Comparison of ENCODE assay signal across 27 mouse cellular contexts in genomic region chrX:61824330-61824729, GRCm38 (mm10).
DNase-seq lines count a peak whose midpoint lies in the region; ATAC-seq and TF ChIP-seq lines count a peak whose summit lies in the region.
"Had no signal": no experiment of that assay in that cellular context is flagged by ENCODE, and none has a peak within 500 bp of the region (broad histone marks: within the 10 kb centered on the region; RNA-seq: fewer than 3 reads in every experiment).

No protein-coding gene starts in this region.

- no peak for TF ChIP-seq POLR2A in cerebellum, adult 2 months (IDR thresholded peaks at IDR 0.05; ENCODE audit: borderline replicate concordance, insufficient read depth, low read length)

- no peak for TF ChIP-seq CTCF in cerebellum, adult 2 months (IDR thresholded peaks at IDR 0.05; ENCODE audit: borderline replicate concordance, insufficient read depth, low read depth, low read length)

- H3K27ac ChIP-seq in cerebellum, adult 2 months (ENCODE audit: insufficient read depth, low read length) = peak overlapping the region; percentile 13; the same call in 1 of the 2 replicates
- no peak overlapping the region for H3K27ac ChIP-seq in midbrain, embryonic 13.5 days
- no peak overlapping the region for H3K27ac ChIP-seq in midbrain, embryonic 11.5 days (ENCODE audit: low read depth, low read length)
- H3K27ac ChIP-seq: gastrocnemius, adult 2 months; heart, adult 2 months; hindbrain, embryonic 13.5 days; kidney, embryonic 15.5 days; liver, embryonic 14.5 days; macrophage; midbrain, embryonic 15.5 days; neural tube, embryonic 15.5 days had no signal

- no peak overlapping the region for H3K4me3 ChIP-seq in cerebellum, adult 2 months (replicated peaks; ENCODE audit: insufficient read depth, low read depth, low read length)
- H3K4me3 ChIP-seq in midbrain, embryonic 13.5 days (replicated peaks) = no peak overlapping the region
- H3K4me3 ChIP-seq in midbrain, embryonic 11.5 days (ENCODE audit: low read depth, low read length) = no peak overlapping the region
- H3K4me3 ChIP-seq: gastrocnemius, adult 2 months; heart, adult 2 months; heart, embryonic 12.5 days; hindbrain, embryonic 13.5 days; kidney, embryonic 15.5 days; midbrain, embryonic 15.5 days; neural tube, embryonic 15.5 days had no signal

- no peaks in the 10 kb centered on the region for H3K36me3 ChIP-seq in midbrain, embryonic 13.5 days
- no peaks in the 10 kb centered on the region for H3K36me3 ChIP-seq in midbrain, embryonic 11.5 days (ENCODE audit: control insufficient read depth, insufficient read depth, low read length)
- H3K36me3 ChIP-seq: heart, embryonic 12.5 days; hindbrain, embryonic 13.5 days; kidney, embryonic 15.5 days; midbrain, embryonic 15.5 days; neural tube, embryonic 15.5 days had no signal

- ATAC-seq in frontal cortex, adult (ENCODE audit: low TSS enrichment) = peak; percentile 96
- no peak for ATAC-seq in midbrain, embryonic 13.5 days
- ATAC-seq in midbrain, embryonic 11.5 days (ENCODE audit: low FRiP score) = no peak
- ATAC-seq: midbrain, embryonic 15.5 days; Patski had no signal

- no peak overlapping the region for H3K4me2 ChIP-seq in midbrain, embryonic 13.5 days (replicated peaks)
- no peak overlapping the region for H3K4me2 ChIP-seq in midbrain, embryonic 11.5 days
- H3K4me2 ChIP-seq: heart, embryonic 12.5 days; hindbrain, embryonic 13.5 days; kidney, embryonic 15.5 days; midbrain, embryonic 15.5 days; neural tube, embryonic 15.5 days had no signal

- no peak overlapping the region for H3K9ac ChIP-seq in midbrain, embryonic 13.5 days (replicated peaks)
- H3K9ac ChIP-seq in midbrain, embryonic 11.5 days (ENCODE audit: low read length) = no peak overlapping the region
- H3K9ac ChIP-seq: heart, embryonic 12.5 days; hindbrain, embryonic 13.5 days; kidney, embryonic 15.5 days; liver, embryonic 14.5 days; midbrain, embryonic 15.5 days; neural tube, embryonic 15.5 days had no signal

- no peaks in the 10 kb centered on the region for H3K9me3 ChIP-seq in midbrain, embryonic 13.5 days
- no peaks in the 10 kb centered on the region for H3K9me3 ChIP-seq in midbrain, embryonic 11.5 days (ENCODE audit: control insufficient read depth, low read length)
- H3K9me3 ChIP-seq: heart, embryonic 12.5 days; hindbrain, embryonic 13.5 days; kidney, embryonic 15.5 days; midbrain, embryonic 15.5 days; neural tube, embryonic 15.5 days had no signal

- peak; percentile 15 for DNase-seq in cerebellum, adult 11 months
- DNase-seq in cerebellum, adult 11-12 months = no peak
- DNase-seq in frontal cortex, postnatal 10 days (ENCODE audit: low spot score in 2 of 2) = no peak
- DNase-seq in cerebellum, adult 2 months = peak in 1 of 2 experiments; percentile 53
- DNase-seq in cerebellum, postnatal 14 days = peak; percentile 4 to 22
- no peak for DNase-seq in midbrain, embryonic 11.5 days (ENCODE audit: low spot score, missing footprints)
- DNase-seq: adrenal gland, postnatal 14 days; gastrocnemius, adult 2 months; gastrocnemius, postnatal 36 days; heart, adult 2 months; heart, postnatal 4 days; kidney, adult 11 months; kidney, postnatal 25 days; liver; lung, adult 2 months; lung, postnatal 10 days; retina, postnatal 1 day had no signal

- no peaks in the 10 kb centered on the region for H3K4me1 ChIP-seq in cerebellum, adult 2 months (ENCODE audit: control insufficient read depth, insufficient read depth, low read length)
- no peaks in the 10 kb centered on the region for H3K4me1 ChIP-seq in midbrain, embryonic 13.5 days (replicated peaks)
- H3K4me1 ChIP-seq in midbrain, embryonic 11.5 days (ENCODE audit: control insufficient read depth, insufficient read depth, low read length) = no peaks in the 10 kb centered on the region
- H3K4me1 ChIP-seq: heart, embryonic 12.5 days; hindbrain, embryonic 13.5 days; kidney, embryonic 15.5 days; midbrain, embryonic 15.5 days; neural tube, embryonic 15.5 days had no signal

- 18% methylated on average over 2 of the region's 2 CpGs for WGBS in cerebellum, adult 2 months
- 67% methylated on average over 2 of the region's 2 CpGs for WGBS in midbrain, embryonic 13.5 days
- WGBS in midbrain, embryonic 11.5 days = 74% methylated on average over 2 of the region's 2 CpGs

- no peaks in the 10 kb centered on the region for H3K27me3 ChIP-seq in cerebellum, adult 2 months (ENCODE audit: control insufficient read depth, insufficient read depth, low read length)
- no peaks in the 10 kb centered on the region for H3K27me3 ChIP-seq in midbrain, embryonic 13.5 days
- H3K27me3 ChIP-seq in midbrain, embryonic 11.5 days (ENCODE audit: control insufficient read depth, insufficient read depth, low read length) = no peaks in the 10 kb centered on the region
- H3K27me3 ChIP-seq: heart, embryonic 12.5 days; hindbrain, embryonic 13.5 days; kidney, embryonic 15.5 days; midbrain, embryonic 15.5 days; neural tube, embryonic 15.5 days had no signal

Comparison
In these comparisons a context has a peak if more than half of its experiments do, and no peak if none do; other contexts are left out.
1. DNase-seq: peak in cerebellum, adult 11 months (single experiment) and cerebellum, postnatal 14 days (2 of 2); none in cerebellum, adult 11-12 months (single experiment), frontal cortex, postnatal 10 days (0 of 2) and midbrain, embryonic 11.5 days (single experiment).